Mouse (Mus musculus): ENCODE data around the gene Sec14l1.

DNA sequence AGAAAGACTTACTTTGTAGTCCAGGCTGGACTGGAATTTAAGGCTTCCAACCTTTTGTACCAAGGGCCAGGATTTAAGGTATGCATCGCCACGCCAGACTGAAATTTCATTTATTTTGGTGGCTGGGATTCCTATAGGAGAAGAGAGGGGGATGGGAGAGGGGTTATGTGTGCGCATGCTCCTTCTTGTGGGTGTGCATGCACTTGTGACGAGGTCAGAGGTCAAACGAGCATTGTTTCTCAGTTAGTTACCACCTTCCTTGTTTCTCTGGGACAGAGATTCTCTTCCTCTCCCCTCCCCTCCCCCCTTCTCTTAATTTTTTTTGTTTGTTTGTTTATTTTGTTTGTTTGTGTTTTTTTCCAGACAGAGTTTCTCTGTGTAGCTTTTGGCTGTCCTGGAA lies 92.5 kb downstream of the Sec14l1 start:
- TF ChIP-seq CTCF (IDR thresholded peaks at IDR 0.05; ENCODE audit: low read depth): no peak
- TF ChIP-seq EP300 (IDR thresholded peaks at IDR 0.05; ENCODE audit: low read depth): no peak

Measured in liver, postnatal 0 days (tissue).